Mouse (Mus musculus) E14TG2a.4 (cell line): ENCODE measurements around the gene P3h4.

Experiments used
- CTCF ChIP-seq: conservative IDR thresholded peaks from 2 replicates; pipeline ENCODE4 v1.5.1; 2014; ENCODE audit warnings: low read length
- NANOG ChIP-seq: IDR thresholded peaks from 2 replicates; pipeline ENCODE4 v1.6.1; 2014; ENCODE audit warnings: borderline replicate concordance, low read length, mixed read lengths
- POU5F1 ChIP-seq: IDR thresholded peaks from 2 replicates; pipeline ENCODE4 v1.6.1; 2014; ENCODE audit warnings: low read length, borderline replicate concordance

DNA sequence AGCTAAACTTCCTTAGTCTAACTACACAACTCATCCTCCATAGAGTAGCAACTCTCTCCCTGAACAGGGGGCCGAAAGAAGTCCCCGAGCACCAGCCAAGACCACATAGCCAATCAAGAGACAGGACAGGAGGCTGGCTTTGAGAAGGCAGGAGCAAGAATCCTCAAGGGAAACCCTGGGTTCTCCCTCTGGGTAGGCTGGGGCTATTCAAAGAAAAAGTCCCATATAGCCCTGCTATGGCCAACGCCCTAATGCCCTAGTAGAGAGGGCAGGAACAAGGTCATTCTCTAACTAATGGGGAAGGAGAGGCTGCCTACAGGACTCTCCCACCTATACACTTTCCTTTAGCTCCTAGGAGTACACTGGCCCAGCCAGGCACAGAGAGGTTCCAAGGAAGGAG is 29.6 kb downstream of the P3h4 start:
- TF ChIP-seq CTCF (no peak), POU5F1 (no peak), NANOG (no peak)
